Mouse (Mus musculus): ENCODE results near the gene Cdh15. TPM values are rescaled to one million over a fixed set of nuclear protein-coding genes. Genes with fewer than 3 reads are reported as not detected.

Gene Cdh15
- total RNA-seq, 2 experiments from 2014 or later, result not detected

GRCm38 (mm10) chr8:122834971-122835370 is 12.8 kb upstream of the Cdh15 start:
- ATAC-seq (replicated peaks; ENCODE audit: low FRiP score, low TSS enrichment, poor library complexity, severe bottlenecking), result peak; percentile 68

GRCm38 (mm10) chr8:122836199-122836598 is 11.6 kb upstream of the Cdh15 start:
- ATAC-seq (replicated peaks; ENCODE audit: low FRiP score, low TSS enrichment, poor library complexity, severe bottlenecking), result no peak

- no peak for ATAC-seq (replicated peaks; ENCODE audit: low FRiP score, low TSS enrichment, poor library complexity, severe bottlenecking)
These were observed 11.1 kb upstream of the Cdh15 start for GRCm38 (mm10) chr8:122836696-122837095.

- no peak for ATAC-seq (replicated peaks; ENCODE audit: low FRiP score, low TSS enrichment, poor library complexity, severe bottlenecking)
These were observed 3.6 kb upstream of the Cdh15 start for GRCm38 (mm10) chr8:122844161-122844560.

GRCm38 (mm10) chr8:122845662-122846061 is 2.1 kb upstream of the Cdh15 start:
- peak; percentile 82 for ATAC-seq (replicated peaks; ENCODE audit: low FRiP score, low TSS enrichment, poor library complexity, severe bottlenecking)

GRCm38 (mm10) chr8:122849152-122849910 is 1.6 kb downstream of the Cdh15 start:
- no peak for ATAC-seq (replicated peaks; ENCODE audit: low FRiP score, low TSS enrichment, poor library complexity, severe bottlenecking)

- no peak for ATAC-seq (replicated peaks; ENCODE audit: low FRiP score, low TSS enrichment, poor library complexity, severe bottlenecking)
These were observed 3.0 kb downstream of the Cdh15 start for GRCm38 (mm10) chr8:122850641-122851240.

- ATAC-seq (replicated peaks; ENCODE audit: low FRiP score, low TSS enrichment, poor library complexity, severe bottlenecking), result no peak
These were observed 4.2 kb downstream of the Cdh15 start for GRCm38 (mm10) chr8:122851692-122852545.

- no peak for ATAC-seq (replicated peaks; ENCODE audit: low FRiP score, low TSS enrichment, poor library complexity, severe bottlenecking)
These were observed 4.8 kb downstream of the Cdh15 start for GRCm38 (mm10) chr8:122852546-122852905.

GRCm38 (mm10) chr8:122853340-122853771 is 5.6 kb downstream of the Cdh15 start:
- ATAC-seq (replicated peaks; ENCODE audit: low FRiP score, low TSS enrichment, poor library complexity, severe bottlenecking), result no peak

- no peak for ATAC-seq (replicated peaks; ENCODE audit: low FRiP score, low TSS enrichment, poor library complexity, severe bottlenecking)
These were observed 6.6 kb downstream of the Cdh15 start for GRCm38 (mm10) chr8:122854388-122854787.

GRCm38 (mm10) chr8:122855123-122855522 is 7.4 kb downstream of the Cdh15 start:
- no peak for ATAC-seq (replicated peaks; ENCODE audit: low FRiP score, low TSS enrichment, poor library complexity, severe bottlenecking)

- no peak for ATAC-seq (replicated peaks; ENCODE audit: low FRiP score, low TSS enrichment, poor library complexity, severe bottlenecking)
These were observed 8.5 kb downstream of the Cdh15 start for GRCm38 (mm10) chr8:122856288-122856687.

- no peak for ATAC-seq (replicated peaks; ENCODE audit: low FRiP score, low TSS enrichment, poor library complexity, severe bottlenecking)
These were observed 12.1 kb downstream of the Cdh15 start for GRCm38 (mm10) chr8:122859843-122860242.

GRCm38 (mm10) chr8:122864719-122865129 is 17.0 kb downstream of the Cdh15 start:
- ATAC-seq (replicated peaks; ENCODE audit: low FRiP score, low TSS enrichment, poor library complexity, severe bottlenecking), result no peak

GRCm38 (mm10) chr8:122865441-122865840 is 17.7 kb downstream of the Cdh15 start:
- peak; percentile 32 for ATAC-seq (replicated peaks; ENCODE audit: low FRiP score, low TSS enrichment, poor library complexity, severe bottlenecking)

- ATAC-seq (replicated peaks; ENCODE audit: low FRiP score, low TSS enrichment, poor library complexity, severe bottlenecking), result no peak
These were observed 18.5 kb downstream of the Cdh15 start for GRCm38 (mm10) chr8:122866231-122866630.

GRCm38 (mm10) chr8:122867982-122868381 is 20.2 kb downstream of the Cdh15 start:
- no peak for ATAC-seq (replicated peaks; ENCODE audit: low FRiP score, low TSS enrichment, poor library complexity, severe bottlenecking)

GRCm38 (mm10) chr8:122870377-122870863 is 22.7 kb downstream of the Cdh15 start:
- ATAC-seq (replicated peaks; ENCODE audit: low FRiP score, low TSS enrichment, poor library complexity, severe bottlenecking), result peak; percentile 74

- peak; percentile 72 for ATAC-seq (replicated peaks; ENCODE audit: low FRiP score, low TSS enrichment, poor library complexity, severe bottlenecking)
These were observed 23.9 kb downstream of the Cdh15 start for GRCm38 (mm10) chr8:122871663-122872062.

Data from megakaryocyte-erythroid progenitor cell, adult 5-6 weeks (primary cell).